Mouse (Mus musculus) limb, embryonic 15.5 days (tissue): ENCODE measurements around the gene Cyth3. TPM values are rescaled to one million over a fixed set of nuclear protein-coding genes. Genes with fewer than 3 reads are reported as not detected.

Experiments used
- ATAC-seq: fragments of 200-750 bp; cut with Nextera tagmentation; 2 replicates; pipeline ENCODE4 v1.8.0; 2017; ENCODE audit warnings: low read depth, moderate TSS enrichment; ENCODE audit not compliant: insufficient number of reproducible peaks, low FRiP score, low TSS enrichment
- H3K27ac ChIP-seq: fragments of 300-500 bp; sonication (generic); 2 replicates; pipeline ENCODE4 v1.5.1; 2015; ENCODE audit warnings: moderate library complexity, mild to moderate bottlenecking, inconsistent platforms
- H3K27me3 ChIP-seq: fragments of 300-500 bp; sonication (generic); 2 replicates; pipeline ENCODE4 v1.6.1; 2015; ENCODE audit warnings: inconsistent platforms
- H3K36me3 ChIP-seq: fragments of 300-500 bp; sonication (generic); 2 replicates; pipeline ENCODE4 v1.6.1; 2015; ENCODE audit warnings: inconsistent platforms
- H3K4me1 ChIP-seq: fragments of 300-500 bp; sonication (generic); 2 replicates; pipeline ENCODE4 v1.6.1; 2015; ENCODE audit warnings: inconsistent platforms
- H3K4me2 ChIP-seq: fragments of 300-500 bp; sonication (generic); 2 replicates; pipeline ENCODE4 v1.6.1; 2015; ENCODE audit warnings: mild to moderate bottlenecking, inconsistent platforms
- H3K4me3 ChIP-seq: fragments of 300-500 bp; sonication (generic); 2 replicates; pipeline ENCODE4 v1.5.1; 2015; ENCODE audit warnings: mild to moderate bottlenecking, inconsistent platforms
- H3K9ac ChIP-seq: fragments of 300-500 bp; sonication (generic); 2 replicates; pipeline ENCODE4 v1.6.1; 2015; ENCODE audit warnings: inconsistent platforms
- H3K9me3 ChIP-seq: fragments of 300-500 bp; sonication (generic); 2 replicates; pipeline ENCODE4 v1.6.1; 2016; ENCODE audit warnings: inconsistent platforms
- WGBS: fragments of 180-500 bp; shearing (Covaris S2); methylation state at CpG from one replicate; pipeline ENCODE4 v1.1.7; 2015; 5-methylcytosine and 5-hydroxymethylcytosine counted together
- polyA plus RNA-seq: library from polyadenylated mRNA; unstranded; fragments of >200 nt; fragmentation: Nextera tagmentation; extraction: Ambion mirVana; gene quantifications from 2 replicates; pipeline ENCODE4 v1.2.1, GENCODE M21; 2015

Gene Cyth3
- polyA plus RNA-seq, 1 experiment from 2014 or later = 78.5 TPM

DNA sequence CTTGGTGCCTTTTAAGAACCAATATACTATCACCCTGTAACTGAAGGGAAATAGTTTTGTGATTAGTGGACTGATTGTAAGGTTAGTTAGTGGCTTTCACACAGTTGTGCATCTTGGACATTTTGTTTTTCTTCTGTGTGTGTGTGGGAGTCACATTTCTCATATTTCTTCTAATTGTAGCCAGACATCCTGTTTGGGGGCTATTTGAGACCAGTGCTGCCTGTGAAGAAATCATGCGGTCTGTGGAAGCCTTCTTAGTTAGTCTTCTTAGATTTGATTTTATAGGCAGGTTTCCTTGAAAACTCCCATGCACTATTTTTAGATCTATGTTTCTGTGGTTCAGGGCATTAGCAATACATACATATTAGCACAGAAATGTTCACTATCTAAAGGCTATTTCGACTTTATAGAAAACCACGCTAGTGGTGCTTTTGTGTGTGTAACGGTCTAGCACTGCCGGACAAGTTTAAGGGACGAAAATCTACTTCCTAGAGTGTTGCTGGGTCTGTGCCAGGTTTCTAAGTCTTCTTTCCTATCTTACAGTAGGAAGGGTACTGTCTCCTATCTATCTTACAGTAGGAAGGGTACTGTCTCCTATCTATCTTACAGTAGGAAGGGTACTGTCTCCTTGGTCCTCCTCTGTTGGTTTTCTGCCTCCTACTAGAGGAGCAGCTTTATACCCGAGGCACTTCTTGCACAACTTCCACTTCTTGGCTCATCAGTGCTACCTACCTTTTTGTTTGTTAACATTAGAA is 16.4 kb downstream of the Cyth3 start:
- Histone ChIP-seq H3K36me3 (no peaks in the 10 kb centered on the region), H3K27ac (peak overlapping the region; percentile 75), H3K27me3 (no peaks in the 10 kb centered on the region), H3K9me3 (no peaks in the 10 kb centered on the region), H3K9ac (no peak overlapping the region), H3K4me2 (peak overlapping the region; percentile 17; the same call in 1 of the 2 replicates), H3K4me1 (peaks cover 76% of the 10 kb centered on the region), H3K4me3 (no peak overlapping the region)
- 34% methylated on average over 7 of the region's 7 CpGs for whole genome bisulfite sequencing
- ATAC-seq = 0 out of 2 replicates have a peak, but pooled peaks have one; percentile 2

DNA sequence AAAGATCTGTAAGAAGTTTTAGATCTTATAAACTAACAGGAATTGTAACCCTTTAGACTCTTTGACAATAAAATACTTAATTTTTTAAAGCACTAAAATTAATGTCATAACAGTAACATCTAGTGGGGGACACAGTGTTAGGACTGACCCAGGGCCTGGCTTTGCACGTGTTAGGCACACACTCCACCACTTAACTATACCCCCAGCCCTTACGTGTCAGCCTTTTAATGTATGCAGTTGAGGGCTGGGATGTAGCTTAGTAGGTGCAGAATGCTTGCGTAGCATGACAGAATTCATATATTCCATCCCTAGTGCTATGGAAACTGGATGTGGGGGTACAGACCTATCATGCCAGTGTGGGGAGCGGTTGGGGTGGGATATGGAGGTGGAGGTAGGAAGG is 17.1 kb downstream of the Cyth3 start:
- H3K27ac ChIP-seq = no peak overlapping the region
- no peaks in the 10 kb centered on the region for H3K27me3 ChIP-seq
- H3K4me1 ChIP-seq = peaks cover 76% of the 10 kb centered on the region
- no peaks in the 10 kb centered on the region for H3K36me3 ChIP-seq
- H3K4me2 ChIP-seq = no peak overlapping the region
- no peak for ATAC-seq
- H3K4me3 ChIP-seq = no peak overlapping the region
- 85% methylated on average over 4 of the region's 4 CpGs for WGBS
- no peak overlapping the region for H3K9ac ChIP-seq
- H3K9me3 ChIP-seq = no peaks in the 10 kb centered on the region

DNA sequence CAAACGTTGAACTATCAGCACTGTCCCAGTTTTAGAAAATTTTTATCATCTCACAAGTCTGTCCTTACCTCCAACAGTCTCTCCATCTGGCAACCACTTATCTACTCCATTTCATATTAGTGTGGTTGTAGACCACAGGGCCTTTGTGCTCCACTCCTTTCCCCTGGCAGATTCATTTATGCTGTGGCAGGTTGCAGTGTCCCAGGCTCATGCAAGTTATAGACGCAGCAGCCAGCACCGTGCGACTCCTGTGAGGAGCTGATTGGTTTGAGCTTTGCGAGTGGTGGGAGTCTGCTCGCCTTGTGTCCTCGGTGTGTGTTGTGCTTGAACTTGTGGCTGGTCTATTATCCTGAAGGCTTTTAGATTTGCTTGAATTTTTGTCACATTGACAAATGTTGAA is 17.6 kb downstream of the Cyth3 start:
- ATAC-seq = no peak
- Histone ChIP-seq H3K36me3 (no peaks in the 10 kb centered on the region), H3K9ac (no peak overlapping the region), H3K4me1 (peaks cover 72% of the 10 kb centered on the region), H3K27ac (no peak overlapping the region), H3K27me3 (no peaks in the 10 kb centered on the region), H3K9me3 (no peaks in the 10 kb centered on the region), H3K4me2 (no peak overlapping the region), H3K4me3 (no peak overlapping the region)
- 71% methylated on average over 7 of the region's 7 CpGs for WGBS

DNA sequence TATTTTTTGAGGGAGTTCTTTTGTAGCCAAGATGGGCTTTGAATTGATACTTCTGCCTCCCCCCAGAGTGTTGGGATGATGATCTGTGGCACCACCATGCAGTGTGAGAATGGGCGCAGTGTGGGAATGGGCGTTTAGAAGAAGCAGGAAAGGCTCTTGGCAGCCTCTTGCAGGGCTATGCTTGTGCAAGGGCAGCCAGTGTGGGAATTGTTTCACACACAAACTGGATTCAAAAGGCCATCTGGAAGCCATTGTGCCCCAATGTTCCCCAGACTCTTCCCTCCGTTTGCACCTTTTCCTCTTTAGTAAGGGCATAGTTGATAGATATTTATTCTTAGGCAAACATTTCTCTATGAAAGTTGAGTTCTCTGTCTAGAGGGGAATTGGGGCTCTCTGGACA is 19.3 kb downstream of the Cyth3 start:
- H3K4me1 ChIP-seq = peaks cover 57% of the 10 kb centered on the region
- H3K27me3 ChIP-seq = no peaks in the 10 kb centered on the region
- H3K4me3 ChIP-seq = no peak overlapping the region
- ATAC-seq = no peak
- 56% methylated on average over 3 of the region's 3 CpGs for WGBS
- no peak overlapping the region; the same call in 1 of the 2 replicates for H3K4me2 ChIP-seq
- H3K9ac ChIP-seq = no peak overlapping the region
- no peaks in the 10 kb centered on the region for H3K36me3 ChIP-seq
- H3K27ac ChIP-seq = peak overlapping the region; percentile 74
- H3K9me3 ChIP-seq = no peaks in the 10 kb centered on the region

DNA sequence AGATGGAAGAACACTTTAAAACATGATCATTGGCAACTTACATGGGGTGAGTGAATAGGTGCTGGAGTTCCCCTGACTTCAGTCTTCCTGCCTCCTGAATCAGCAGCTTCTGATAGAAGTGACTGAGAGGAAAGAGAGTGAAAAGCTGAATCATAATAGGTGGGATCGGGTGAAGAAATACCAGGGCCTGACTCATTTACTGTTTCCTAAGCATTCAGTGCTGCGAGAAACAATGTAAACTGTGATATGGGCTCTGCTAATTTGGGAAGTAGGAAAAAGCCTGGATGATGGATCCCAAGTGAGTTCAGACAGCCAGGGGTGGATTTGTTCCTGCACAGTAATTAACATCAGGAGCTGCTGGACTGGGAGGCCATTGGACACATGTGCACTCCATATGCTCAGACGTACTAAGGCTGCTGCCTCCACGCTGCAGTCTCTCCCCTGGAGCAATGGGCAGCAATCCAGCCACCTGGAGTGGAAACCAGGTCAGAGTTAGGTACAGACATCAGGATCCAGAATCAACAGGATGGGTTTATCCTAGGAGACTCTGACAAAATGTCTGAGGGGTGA is 20.1 kb downstream of the Cyth3 start:
- Histone ChIP-seq H3K27me3 (no peaks in the 10 kb centered on the region), H3K27ac (peak overlapping the region; percentile 74), H3K4me3 (peak overlapping the region; percentile 1; the same call in 1 of the 2 replicates), H3K4me2 (peak overlapping the region; percentile 10), H3K9ac (no peak overlapping the region), H3K36me3 (no peaks in the 10 kb centered on the region), H3K4me1 (peaks cover 53% of the 10 kb centered on the region), H3K9me3 (no peaks in the 10 kb centered on the region)
- ATAC-seq = peak; percentile 73
- 12% methylated on average over 4 of the region's 4 CpGs for WGBS

DNA sequence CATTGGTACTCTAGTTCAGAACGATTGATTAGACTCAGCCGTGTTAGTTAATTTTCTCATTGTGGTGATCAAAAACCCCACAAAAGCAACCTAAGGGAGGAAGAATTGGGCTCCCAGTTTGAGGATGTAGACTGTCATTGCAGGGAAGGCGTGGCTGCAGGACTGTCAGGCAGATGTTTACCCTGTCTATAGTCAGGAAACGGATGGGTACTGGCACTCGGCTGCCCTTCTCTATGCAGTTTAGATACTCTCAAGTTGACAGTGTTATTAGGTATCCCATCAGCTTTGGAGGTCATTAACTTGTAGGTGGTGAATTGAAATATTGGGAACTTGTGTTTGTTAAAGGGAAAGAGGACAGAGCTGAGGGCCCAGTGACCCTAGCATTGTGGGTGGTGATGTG is 23.7 kb downstream of the Cyth3 start:
- ATAC-seq = no peak
- Histone ChIP-seq H3K4me1 (peaks cover 22% of the 10 kb centered on the region), H3K27ac (no peak overlapping the region), H3K9ac (no peak overlapping the region), H3K27me3 (no peaks in the 10 kb centered on the region), H3K4me2 (no peak overlapping the region), H3K4me3 (no peak overlapping the region), H3K9me3 (no peaks in the 10 kb centered on the region), H3K36me3 (peaks cover 9% of the 10 kb centered on the region; the same call in 1 of the 2 replicates)
- 78% methylated on average over 5 of the region's 5 CpGs for WGBS

DNA sequence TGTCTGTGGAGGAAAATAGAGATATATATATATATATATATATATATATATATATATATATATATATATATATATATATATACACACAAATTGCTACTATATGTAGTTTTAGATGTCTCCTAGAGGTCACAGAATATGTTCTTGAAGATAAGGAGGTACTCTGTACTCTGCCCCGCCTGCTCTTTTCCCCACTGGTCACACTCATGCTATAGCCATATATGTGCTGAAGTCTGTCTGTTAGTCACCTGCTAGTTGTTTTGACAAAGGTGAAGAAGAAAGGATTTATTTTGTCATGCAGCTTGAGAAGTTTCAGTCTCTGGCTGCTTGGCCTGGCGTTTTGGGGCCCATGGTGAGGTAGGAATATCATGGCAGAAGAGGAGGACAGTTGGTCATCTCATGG is 25.2 kb downstream of the Cyth3 start:
- ATAC-seq = no peak
- H3K4me3 ChIP-seq = no peak overlapping the region
- no peaks in the 10 kb centered on the region for H3K27me3 ChIP-seq
- 91% methylated on average over 2 of the region's 2 CpGs for WGBS
- no peaks in the 10 kb centered on the region for H3K9me3 ChIP-seq
- H3K4me1 ChIP-seq = peaks cover 22% of the 10 kb centered on the region
- peaks cover 9% of the 10 kb centered on the region; the same call in 1 of the 2 replicates for H3K36me3 ChIP-seq
- H3K9ac ChIP-seq = no peak overlapping the region
- H3K4me2 ChIP-seq = no peak overlapping the region
- H3K27ac ChIP-seq = no peak overlapping the region

DNA sequence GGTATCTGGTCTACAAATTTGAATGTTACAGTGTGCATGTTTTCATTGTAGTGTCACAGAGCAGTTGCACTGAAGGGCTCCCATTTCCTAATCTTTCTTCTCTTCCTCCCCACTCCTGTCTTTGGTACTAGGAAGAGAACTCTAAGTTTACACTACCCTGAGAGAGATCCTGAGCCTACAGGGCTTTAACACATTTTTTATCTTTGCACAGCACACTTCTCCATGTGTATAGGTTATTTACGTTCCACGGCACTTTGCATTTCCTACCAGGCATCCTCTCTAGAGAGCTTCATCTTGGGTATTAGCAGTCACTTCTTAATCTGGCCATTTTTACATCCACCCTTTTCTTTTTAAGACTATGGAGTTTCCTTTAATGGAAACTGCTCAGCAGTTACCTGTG is 25.8 kb downstream of the Cyth3 start:
- ATAC-seq = no peak
- H3K27ac ChIP-seq = no peak overlapping the region
- no peak overlapping the region for H3K4me2 ChIP-seq
- no peaks in the 10 kb centered on the region for H3K9me3 ChIP-seq
- no peak overlapping the region for H3K4me3 ChIP-seq
- WGBS = 73% methylated on average over 2 of the region's 2 CpGs
- peaks cover 23% of the 10 kb centered on the region for H3K4me1 ChIP-seq
- peaks cover 9% of the 10 kb centered on the region; the same call in 1 of the 2 replicates for H3K36me3 ChIP-seq
- no peaks in the 10 kb centered on the region for H3K27me3 ChIP-seq
- H3K9ac ChIP-seq = no peak overlapping the region

DNA sequence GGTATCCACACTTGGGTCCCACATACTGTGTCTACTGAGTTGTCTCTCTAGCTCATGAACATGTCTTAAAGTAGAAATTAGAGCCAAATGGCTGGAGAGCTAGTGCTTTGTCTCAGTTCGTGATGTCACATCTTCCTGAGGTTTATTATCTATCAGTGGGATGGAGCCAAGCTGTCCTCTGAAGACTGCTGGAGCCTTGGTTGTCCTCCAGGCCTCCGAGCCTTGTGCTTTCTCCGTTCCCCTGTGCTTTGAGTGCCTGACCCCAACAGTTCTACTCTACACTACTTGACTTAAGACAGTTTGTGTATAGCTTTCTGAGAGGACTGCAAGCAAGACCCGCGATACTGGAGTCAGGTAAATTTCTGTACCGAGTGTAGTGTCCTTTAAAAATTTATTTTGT is 26.9 kb downstream of the Cyth3 start:
- Histone ChIP-seq H3K27me3 (no peaks in the 10 kb centered on the region), H3K9ac (no peak overlapping the region), H3K4me3 (no peak overlapping the region), H3K27ac (no peak overlapping the region), H3K4me2 (no peak overlapping the region), H3K4me1 (peaks cover 22% of the 10 kb centered on the region), H3K36me3 (peaks cover 9% of the 10 kb centered on the region; the same call in 1 of the 2 replicates), H3K9me3 (no peaks in the 10 kb centered on the region)
- no peak for ATAC-seq
- WGBS = 91% methylated on average over 6 of the region's 6 CpGs

DNA sequence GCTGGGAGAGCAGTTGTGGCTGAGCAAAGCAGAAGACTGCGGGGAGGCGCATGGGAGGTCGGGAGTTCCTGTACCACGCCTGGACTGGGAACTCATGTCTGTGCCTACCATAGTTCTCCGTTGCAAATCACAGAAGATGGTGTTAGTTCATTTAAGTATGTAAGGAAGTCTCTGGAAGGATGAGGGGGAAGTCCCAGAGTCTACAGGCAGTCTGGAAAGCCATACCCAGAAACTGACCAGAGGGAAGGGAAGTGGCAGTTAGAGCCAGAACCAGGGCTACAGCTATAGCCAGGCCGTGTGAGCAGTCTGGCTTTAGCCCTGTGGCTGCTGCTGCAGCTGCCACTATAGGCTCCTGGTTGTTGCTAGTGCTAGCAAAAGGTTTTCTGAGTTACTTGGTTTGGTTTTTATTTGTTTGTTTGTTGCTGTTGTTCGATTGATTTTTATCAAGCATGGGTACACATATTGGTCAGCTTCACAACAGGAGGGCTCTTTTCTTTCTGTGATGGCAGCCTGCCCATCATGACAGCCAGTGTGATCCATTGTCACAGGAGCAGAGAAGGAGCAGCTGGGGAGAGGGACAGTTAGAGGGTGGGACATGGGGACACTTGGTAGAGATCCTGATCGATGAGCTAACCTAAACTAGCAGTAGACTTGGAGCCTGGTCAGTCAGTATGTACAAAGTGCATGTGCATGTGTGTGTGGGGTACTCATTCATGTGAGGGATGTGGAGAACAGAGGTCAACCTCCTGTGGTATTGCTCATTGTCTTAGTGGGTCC is 29.8 kb downstream of the Cyth3 start:
- 73% methylated on average over 8 of the region's 8 CpGs for WGBS
- peaks cover 9% of the 10 kb centered on the region; the same call in 1 of the 2 replicates for H3K36me3 ChIP-seq
- no peak overlapping the region for H3K4me3 ChIP-seq
- no peak overlapping the region for H3K9ac ChIP-seq
- ATAC-seq = no peak
- peaks cover 46% of the 10 kb centered on the region for H3K4me1 ChIP-seq
- no peaks in the 10 kb centered on the region for H3K27me3 ChIP-seq
- no peak overlapping the region for H3K4me2 ChIP-seq
- H3K27ac ChIP-seq = no peak overlapping the region
- no peaks in the 10 kb centered on the region for H3K9me3 ChIP-seq

DNA sequence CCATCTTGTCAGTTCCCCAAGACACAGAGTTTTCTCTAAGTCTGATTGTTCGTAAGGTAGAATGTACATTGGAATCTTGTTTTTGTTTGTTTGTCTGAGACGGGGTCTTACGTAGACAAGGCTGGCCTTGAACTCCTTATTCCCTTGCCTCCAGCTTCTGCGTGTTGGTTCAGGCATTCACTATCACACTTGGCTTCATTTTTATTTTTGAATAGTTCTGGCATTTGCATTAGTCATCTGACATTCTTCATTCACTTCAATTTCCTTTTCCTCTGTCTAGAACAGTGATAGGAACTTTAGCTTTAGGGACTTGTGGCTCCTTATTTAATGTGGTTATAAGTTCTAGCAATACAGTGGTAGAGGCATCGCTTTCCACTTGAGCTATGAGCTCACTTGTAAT is 31.2 kb downstream of the Cyth3 start:
- Histone ChIP-seq H3K36me3 (peaks cover 9% of the 10 kb centered on the region; the same call in 1 of the 2 replicates), H3K4me1 (peaks cover 56% of the 10 kb centered on the region), H3K27me3 (no peaks in the 10 kb centered on the region), H3K27ac (peak overlapping the region; percentile 88; the same call in 1 of the 2 replicates), H3K9ac (no peak overlapping the region), H3K4me2 (no peak overlapping the region), H3K4me3 (no peak overlapping the region), H3K9me3 (no peaks in the 10 kb centered on the region)
- no peak for ATAC-seq
- 82% methylated on average over 5 of the region's 5 CpGs for WGBS
